Mouse (Mus musculus) right cerebral cortex, postnatal 36 days (tissue): Measurements from ENCODE around the gene Klhl21.
A peak's percentile ranks its signal among the peaks of the same experiment; 100 is the strongest.

ENCODE experiments used
- DNase-seq, 2 experiments: peaks; one replicate each; pipeline ENCODE4 v3.0.0; 2022; ENCODE audit warnings: low spot score in 2 of 2, mixed read lengths in 1 of 2

Gene Klhl21

GRCm38 (mm10) chr4:152008622-152009075 is at the start of gene Klhl21:
Gene Klhl21 (plus strand): TSS chr4:152008803.
- peak; percentile 91 for DNase-seq

- DNase-seq = no peak
Measured at GRCm38 (mm10) chr4:151959849-151960512, 48.6 kb upstream of the Klhl21 start.

GRCm38 (mm10) chr4:151960513-151960854 is 48.1 kb upstream of the Klhl21 start:
- DNase-seq = no peak

GRCm38 (mm10) chr4:151962817-151963216 is 45.8 kb upstream of the Klhl21 start:
- DNase-seq = no peak

- DNase-seq = no peak
Measured at GRCm38 (mm10) chr4:151968204-151968921, 40.2 kb upstream of the Klhl21 start.

GRCm38 (mm10) chr4:151972221-151972967 is 36.2 kb upstream of the Klhl21 start:
- no peak for DNase-seq

- no peak for DNase-seq
Measured at GRCm38 (mm10) chr4:151975441-151975840, 33.2 kb upstream of the Klhl21 start.

GRCm38 (mm10) chr4:151977748-151978147 is 30.9 kb upstream of the Klhl21 start:
- DNase-seq = peak; percentile 80 to 85

GRCm38 (mm10) chr4:151980699-151981098 is 27.9 kb upstream of the Klhl21 start:
- no peak for DNase-seq

- DNase-seq = peak; percentile 62 to 75
Measured at GRCm38 (mm10) chr4:151981363-151981762, 27.2 kb upstream of the Klhl21 start.

- no peak for DNase-seq
Measured at GRCm38 (mm10) chr4:151983043-151983442, 25.6 kb upstream of the Klhl21 start.

- no peak for DNase-seq
Measured at GRCm38 (mm10) chr4:151983560-151983959, 25.0 kb upstream of the Klhl21 start.

GRCm38 (mm10) chr4:151985886-151986285 is 22.7 kb upstream of the Klhl21 start:
- DNase-seq = no peak

- DNase-seq = no peak
Measured at GRCm38 (mm10) chr4:151986650-151987049, 22.0 kb upstream of the Klhl21 start.

- no peak for DNase-seq
Measured at GRCm38 (mm10) chr4:151988014-151988341, 20.6 kb upstream of the Klhl21 start.

- peak; percentile 59 to 61 for DNase-seq
Measured at GRCm38 (mm10) chr4:151988342-151989109, 20.1 kb upstream of the Klhl21 start, which contains the start of gene Thap3. Gene Thap3 (minus strand): TSS chr4:151988997.

- no peak for DNase-seq
Measured at GRCm38 (mm10) chr4:151989110-151989488, 19.5 kb upstream of the Klhl21 start.

- no peak for DNase-seq
Measured at GRCm38 (mm10) chr4:151992091-151992490, 16.5 kb upstream of the Klhl21 start.

GRCm38 (mm10) chr4:151993035-151993434 is 15.6 kb upstream of the Klhl21 start:
- DNase-seq = no peak

- DNase-seq = no peak
Measured at GRCm38 (mm10) chr4:151994228-151995171, 14.1 kb upstream of the Klhl21 start.
